Mouse (Mus musculus) stomach, postnatal 0 days (tissue): ENCODE results near the gene Ap2s1.

ENCODE experiments used
- CTCF ChIP-seq: IDR thresholded peaks from 2 replicates; pipeline ENCODE4 v1.5.1; 2016; ENCODE audit warnings: antibody characterized with exemption, low read depth, mild to moderate bottlenecking, moderate library complexity
- EP300 ChIP-seq: optimal IDR thresholded peaks from 2 replicates; pipeline ENCODE3; 2016; ENCODE audit warnings: antibody characterized with exemption

DNA sequence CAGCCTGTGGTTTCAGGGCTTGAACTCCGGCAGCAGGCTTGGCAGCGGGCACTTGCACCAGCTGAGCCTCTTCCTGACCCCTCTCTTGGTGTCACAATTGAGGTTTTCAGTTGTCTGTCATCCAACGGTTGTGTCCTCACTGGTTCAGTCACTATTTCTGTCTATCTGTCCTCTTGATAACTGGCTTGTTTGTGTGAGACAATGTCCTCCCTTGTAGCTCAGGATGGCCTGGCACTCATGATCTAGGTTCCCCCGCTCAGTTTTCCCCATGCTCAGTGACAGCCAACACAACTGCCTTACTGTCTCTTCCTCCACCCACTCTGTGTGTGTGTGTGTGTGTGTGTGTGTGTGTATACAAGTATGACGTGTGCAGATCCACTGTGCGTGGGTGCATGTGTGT lies 9.4 kb downstream of the Ap2s1 start:
- no peak for TF ChIP-seq CTCF
- TF ChIP-seq EP300 = no peak
